Mouse (Mus musculus): ENCODE data around the gene Dcps.

GRCm38 (mm10) chr9:35166798-35167635 lies 8.8 kb downstream of the Dcps start:
- TF ChIP-seq GATA1 (IDR thresholded peaks at IDR 0.05; ENCODE audit: borderline replicate concordance, low read length) (no peak), FLI1 (IDR thresholded peaks at IDR 0.05; ENCODE audit: low read length) (no peak)

Measured in megakaryocyte, embryonic 14.5 days (primary cell).